ENCODE assay signal across 7 mouse cellular contexts in the genomic region with DNA sequence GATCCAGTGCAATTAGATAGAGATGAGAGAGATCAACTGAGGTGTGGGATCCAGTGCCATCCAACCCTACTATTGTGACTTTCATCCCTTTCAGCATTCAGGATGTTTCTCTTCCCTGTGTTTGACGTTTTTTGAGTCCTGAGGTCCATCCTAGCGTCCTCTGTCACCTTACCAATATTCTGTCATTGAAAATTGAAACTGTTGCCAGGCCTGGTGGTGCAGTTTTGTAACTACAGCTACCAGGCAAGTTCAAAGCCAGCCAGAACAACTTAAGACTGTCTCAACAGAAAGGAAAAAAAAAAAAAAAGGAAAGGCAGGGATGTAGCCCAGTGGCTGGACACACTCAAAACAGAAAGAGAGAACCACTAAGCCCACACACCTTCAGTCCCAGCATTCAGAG. TPM values are rescaled to one million over a fixed set of nuclear protein-coding genes. Genes with fewer than 3 reads are reported as not detected.
A peak's percentile ranks its signal among the peaks of the same experiment; 100 is the strongest.
DNase-seq lines count a peak whose midpoint lies in the region; ATAC-seq and TF ChIP-seq lines count a peak whose summit lies in the region.

No protein-coding gene starts in this region.

- ATAC-seq in kidney, postnatal 0 days (replicated peaks; ENCODE audit: low FRiP score, low read depth) = no peak
- ATAC-seq in hindbrain, postnatal 0 days = no peak
- no peak for ATAC-seq in neural tube, embryonic 12.5 days (ENCODE audit: low FRiP score, low read depth)

- peaks cover 10% of the 10 kb centered on the region; the same call in 1 of the 2 replicates for H3K36me3 ChIP-seq in kidney, postnatal 0 days (ENCODE audit: insufficient read depth, low read length)
- H3K36me3 ChIP-seq in hindbrain, postnatal 0 days (ENCODE audit: insufficient read depth, low read length) = peaks cover 3% of the 10 kb centered on the region; the same call in 1 of the 2 replicates
- peaks cover 17% of the 10 kb centered on the region for H3K36me3 ChIP-seq in neural tube, embryonic 12.5 days

- peak overlapping the region; percentile 62 for H3K4me2 ChIP-seq in kidney, postnatal 0 days (ENCODE audit: low read length)
- peak overlapping the region; percentile 71 for H3K4me2 ChIP-seq in hindbrain, postnatal 0 days (ENCODE audit: low read depth, low read length)
- peak overlapping the region; percentile 84 for H3K4me2 ChIP-seq in neural tube, embryonic 12.5 days (replicated peaks)

- H3K9ac ChIP-seq in kidney, postnatal 0 days (ENCODE audit: low read depth, low read length) = peak overlapping the region; percentile 67; the same call in 1 of the 2 replicates
- 0 out of 2 replicates have a peak overlapping the region, but pooled peaks have one; percentile 75 for H3K9ac ChIP-seq in hindbrain, postnatal 0 days (replicated peaks; ENCODE audit: low read length)
- no peak overlapping the region for H3K9ac ChIP-seq in neural tube, embryonic 12.5 days

- peak; percentile 16; the same call in 1 of the 2 replicates for TF ChIP-seq CTCF in kidney, postnatal 0 days (IDR thresholded peaks at IDR 0.05; ENCODE audit: low read depth)
- peak; percentile 12; the same call in 1 of the 2 replicates for TF ChIP-seq CTCF in brain, embryonic 14.5 days (IDR thresholded peaks at IDR 0.05; ENCODE audit: borderline replicate concordance, extremely low read depth, insufficient read depth, insufficient read length)
- TF ChIP-seq CTCF in hindbrain, postnatal 0 days (IDR thresholded peaks at IDR 0.05; ENCODE audit: low read depth) = peak; percentile 36; the same call in 1 of the 2 replicates

- DNase-seq in kidney, postnatal 0 days (ENCODE audit: low spot score) = no peak
- no peak for DNase-seq in kidney, adult 11 months
- no peak for DNase-seq in brain, embryonic 14.5 days (ENCODE audit: low read depth)
- no peak for DNase-seq in hindbrain, postnatal 0 days (ENCODE audit: low spot score)
- DNase-seq in left cerebral cortex, adult 9 months (ENCODE audit: low spot score in 2 of 2) = no peak
- no peak for DNase-seq in gastrocnemius, adult 8-10 months (ENCODE audit: low spot score in 2 of 2)

- no peak for TF ChIP-seq POLR2A in brain, embryonic 14.5 days (IDR thresholded peaks at IDR 0.05; ENCODE audit: borderline replicate concordance, extremely low read depth, insufficient read depth, insufficient read length, poor library complexity, severe bottlenecking)

- WGBS in kidney, postnatal 0 days = 82% methylated on average over 2 of the region's 2 CpGs
- WGBS in hindbrain, postnatal 0 days = 70% methylated on average over 2 of the region's 2 CpGs
- 74% methylated on average over 2 of the region's 2 CpGs for WGBS in neural tube, embryonic 12.5 days

- 0 out of 2 replicates have a peak overlapping the region, but pooled peaks have one; percentile 97 for H3K27ac ChIP-seq in kidney, postnatal 0 days
- H3K27ac ChIP-seq in hindbrain, postnatal 0 days = peak overlapping the region; percentile 91; the same call in 1 of the 2 replicates
- H3K27ac ChIP-seq in neural tube, embryonic 12.5 days = no peak overlapping the region

- no peaks in the 10 kb centered on the region for H3K9me3 ChIP-seq in kidney, postnatal 0 days (replicated peaks; ENCODE audit: low read length)
- H3K9me3 ChIP-seq in hindbrain, postnatal 0 days (ENCODE audit: low read length) = no peaks in the 10 kb centered on the region
- H3K9me3 ChIP-seq in neural tube, embryonic 12.5 days = no peaks in the 10 kb centered on the region

- peaks cover 26% of the 10 kb centered on the region for H3K4me1 ChIP-seq in kidney, postnatal 0 days (replicated peaks; ENCODE audit: insufficient read depth, low read length)
- peaks cover 20% of the 10 kb centered on the region for H3K4me1 ChIP-seq in hindbrain, postnatal 0 days (ENCODE audit: insufficient read depth, low read length)
- peaks cover 42% of the 10 kb centered on the region for H3K4me1 ChIP-seq in neural tube, embryonic 12.5 days

- H3K27me3 ChIP-seq in kidney, postnatal 0 days (ENCODE audit: insufficient read depth, low read length) = no peaks in the 10 kb centered on the region
- no peaks in the 10 kb centered on the region for H3K27me3 ChIP-seq in hindbrain, postnatal 0 days (ENCODE audit: insufficient read depth, low read length)
- H3K27me3 ChIP-seq in neural tube, embryonic 12.5 days (replicated peaks) = no peaks in the 10 kb centered on the region

- H3K4me3 ChIP-seq in kidney, postnatal 0 days (replicated peaks; ENCODE audit: low read depth, low read length) = no peak overlapping the region
- peak overlapping the region; percentile 59; the same call in 1 of the 2 replicates for H3K4me3 ChIP-seq in hindbrain, postnatal 0 days (ENCODE audit: low read length)
- no peak overlapping the region for H3K4me3 ChIP-seq in neural tube, embryonic 12.5 days

RNA-seq across cellular contexts. Expression of a gene that starts 1.3 kb away (rescaled TPM):
- polyA plus RNA-seq in kidney, postnatal 0 days (2015; fragmentation: Nextera tagmentation; extraction: Ambion mirVana) = 1,410 and 1,495 TPM in 2 replicates
- polyA plus RNA-seq in brain, embryonic 14.5 days (2012; rRNA removed) = 1,007 and 1,045 TPM in 2 replicates
- 565 and 585 TPM in 2 replicates for total RNA-seq in hindbrain, postnatal 0 days (2014; rRNA removed)
- 1,081 and 1,089 TPM in 2 replicates for polyA plus RNA-seq in hindbrain, postnatal 0 days (2015; fragmentation: Nextera tagmentation; extraction: Ambion mirVana)
- polyA plus RNA-seq in neural tube, embryonic 12.5 days (2016; fragmentation: Nextera tagmentation; extraction: Ambion mirVana) = 879 and 909 TPM in 2 replicates
- 100 to 1,000 TPM; 125 to 188 (median 158) TPM for total RNA-seq in gastrocnemius, adult 8-10 months (2022)

RNA-seq across cellular contexts. Expression of a gene that starts 3.2 kb away (rescaled TPM):
- 3.2 and 3.7 TPM in 2 replicates for polyA plus RNA-seq in kidney, postnatal 0 days (2015; fragmentation: Nextera tagmentation; extraction: Ambion mirVana)
- polyA plus RNA-seq in brain, embryonic 14.5 days (2012; rRNA removed) = 31.6 and 36.4 TPM in 2 replicates
- 27.1 and 34.6 TPM in 2 replicates for total RNA-seq in hindbrain, postnatal 0 days (2014; rRNA removed)
- 4.2 and 4.9 TPM in 2 replicates for polyA plus RNA-seq in hindbrain, postnatal 0 days (2015; fragmentation: Nextera tagmentation; extraction: Ambion mirVana)
- polyA plus RNA-seq in neural tube, embryonic 12.5 days (2016; fragmentation: Nextera tagmentation; extraction: Ambion mirVana) = 3.1 and 3.9 TPM in 2 replicates
- 10 to 100 TPM in 2 of 4 experiments, 1 to 10 TPM in 2; 8.7 to 11.7 (median 10.0) TPM for total RNA-seq in gastrocnemius, adult 8-10 months (2022)

RNA-seq across cellular contexts. Expression of a gene that starts 30.4 kb away (rescaled TPM):
- 15.9 TPM in 2 replicates for polyA plus RNA-seq in kidney, postnatal 0 days (2015; fragmentation: Nextera tagmentation; extraction: Ambion mirVana)
- polyA plus RNA-seq in brain, embryonic 14.5 days (2012; rRNA removed) = 15.4 and 20.1 TPM in 2 replicates
- 22.9 and 29.0 TPM in 2 replicates for total RNA-seq in hindbrain, postnatal 0 days (2014; rRNA removed)
- 13.3 TPM in 2 replicates for polyA plus RNA-seq in hindbrain, postnatal 0 days (2015; fragmentation: Nextera tagmentation; extraction: Ambion mirVana)
- 38.3 and 45.3 TPM in 2 replicates for polyA plus RNA-seq in neural tube, embryonic 12.5 days (2016; fragmentation: Nextera tagmentation; extraction: Ambion mirVana)
- total RNA-seq in gastrocnemius, adult 8-10 months (2022) = 10 to 100 TPM; 10.4 to 13.5 (median 13.4) TPM

RNA-seq across cellular contexts. Expression of a gene that starts 36.2 kb away (rescaled TPM):
- polyA plus RNA-seq in kidney, postnatal 0 days (2015; fragmentation: Nextera tagmentation; extraction: Ambion mirVana) = 40.5 and 44.9 TPM in 2 replicates
- polyA plus RNA-seq in brain, embryonic 14.5 days (2012; rRNA removed) = 377 and 390 TPM in 2 replicates
- total RNA-seq in hindbrain, postnatal 0 days (2014; rRNA removed) = 174 and 181 TPM in 2 replicates
- polyA plus RNA-seq in hindbrain, postnatal 0 days (2015; fragmentation: Nextera tagmentation; extraction: Ambion mirVana) = 112 and 120 TPM in 2 replicates
- polyA plus RNA-seq in neural tube, embryonic 12.5 days (2016; fragmentation: Nextera tagmentation; extraction: Ambion mirVana) = 174 and 177 TPM in 2 replicates
- total RNA-seq in gastrocnemius, adult 8-10 months (2022) = 10 to 100 TPM; 45.6 to 53.3 (median 49.5) TPM

RNA-seq across cellular contexts. Expression of a gene that starts 52.3 kb away (rescaled TPM):
- polyA plus RNA-seq in kidney, postnatal 0 days (2015; fragmentation: Nextera tagmentation; extraction: Ambion mirVana) = 13.7 and 16.9 TPM in 2 replicates
- 19.3 and 23.1 TPM in 2 replicates for polyA plus RNA-seq in brain, embryonic 14.5 days (2012; rRNA removed)
- 19.3 and 19.4 TPM in 2 replicates for total RNA-seq in hindbrain, postnatal 0 days (2014; rRNA removed)
- 12.5 and 13.8 TPM in 2 replicates for polyA plus RNA-seq in hindbrain, postnatal 0 days (2015; fragmentation: Nextera tagmentation; extraction: Ambion mirVana)
- polyA plus RNA-seq in neural tube, embryonic 12.5 days (2016; fragmentation: Nextera tagmentation; extraction: Ambion mirVana) = 18.9 and 20.3 TPM in 2 replicates
- 1 to 10 TPM; 5.7 to 7.5 (median 6.7) TPM for total RNA-seq in gastrocnemius, adult 8-10 months (2022)
